In the genomic region with DNA sequence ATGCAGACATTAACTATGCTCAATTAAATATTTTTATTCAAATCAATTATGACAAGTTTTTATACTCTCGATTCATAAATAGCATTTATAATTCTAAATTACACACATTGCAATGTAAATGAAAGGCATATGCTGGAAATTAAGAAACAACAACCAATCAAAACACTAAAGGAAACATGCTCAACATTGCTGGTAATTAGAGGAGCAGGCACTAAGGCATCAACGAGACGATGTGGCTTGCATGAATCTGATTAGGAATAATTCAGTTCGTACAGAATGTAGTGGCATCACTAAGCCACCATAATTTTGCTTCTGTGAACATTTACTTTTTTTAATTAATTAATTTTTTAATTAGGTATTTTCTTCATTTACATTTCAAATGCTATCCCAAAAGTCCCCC, we compare ENCODE assay signal across 26 mouse cellular contexts.
"Had no signal": no experiment of that assay in that cellular context is flagged by ENCODE, and none has a peak within 500 bp of the region (broad histone marks: within the 10 kb centered on the region; RNA-seq: fewer than 3 reads in every experiment).

No protein-coding gene starts in this region.

- H3K4me2 ChIP-seq: heart, embryonic 12.5 days; hindbrain, embryonic 12.5 days; hindbrain, embryonic 14.5 days; intestine, embryonic 15.5 days; limb, embryonic 13.5 days; limb, embryonic 15.5 days; liver, embryonic 12.5 days had no signal

- H3K27ac ChIP-seq: gastrocnemius, adult 2 months; heart, embryonic 10.5 days; hindbrain, embryonic 10.5 days; hindbrain, embryonic 12.5 days; hindbrain, embryonic 14.5 days; intestine, embryonic 15.5 days; limb, embryonic 13.5 days; limb, embryonic 15.5 days; liver, embryonic 12.5 days; liver, embryonic 14.5 days had no signal

- H3K27me3 ChIP-seq: heart, embryonic 12.5 days; hindbrain, embryonic 12.5 days; intestine, embryonic 15.5 days; limb, embryonic 13.5 days; limb, embryonic 15.5 days; liver, embryonic 12.5 days had no signal

- DNase-seq: gastrocnemius, adult 2 months; gastrocnemius, postnatal 10 days; gastrocnemius, postnatal 25 days; heart, adult 18-20 months; heart, postnatal 10 days; heart, postnatal 4 days; kidney, adult 18-20 months; kidney, adult 8-10 months; kidney, postnatal 14 days; kidney, postnatal 36 days; layer of hippocampus, adult 9-11 months; layer of hippocampus, postnatal 36 days; left cerebral cortex, postnatal 4 days had no signal

- H3K4me3 ChIP-seq: gastrocnemius, adult 2 months; heart, embryonic 10.5 days; heart, embryonic 12.5 days; hindbrain, embryonic 10.5 days; hindbrain, embryonic 12.5 days; intestine, embryonic 15.5 days; limb, embryonic 13.5 days; limb, embryonic 15.5 days; liver, embryonic 12.5 days had no signal

- H3K36me3 ChIP-seq: heart, embryonic 10.5 days; heart, embryonic 12.5 days; hindbrain, embryonic 10.5 days; hindbrain, embryonic 12.5 days; intestine, embryonic 15.5 days; limb, embryonic 13.5 days; limb, embryonic 15.5 days; liver, embryonic 12.5 days had no signal

- ATAC-seq: hindbrain, embryonic 16.5 days; inflammation-experienced regulatory T-cells, adult 6 months; intestine, embryonic 15.5 days; intestine, postnatal 0 days; liver, embryonic 12.5 days had no signal

- H3K9ac ChIP-seq: heart, embryonic 12.5 days; hindbrain, embryonic 12.5 days; hindbrain, embryonic 14.5 days; intestine, embryonic 15.5 days; limb, embryonic 13.5 days; limb, embryonic 15.5 days; liver, embryonic 12.5 days; liver, embryonic 14.5 days had no signal

- H3K4me1 ChIP-seq: heart, embryonic 10.5 days; liver, embryonic 12.5 days had no signal

- H3K9me3 ChIP-seq: heart, embryonic 10.5 days; heart, embryonic 12.5 days; hindbrain, embryonic 10.5 days; hindbrain, embryonic 12.5 days; intestine, embryonic 15.5 days; limb, embryonic 13.5 days; limb, embryonic 15.5 days; liver, embryonic 12.5 days had no signal
